Mouse (Mus musculus) forebrain, embryonic 10.5 days (tissue): ENCODE results near the gene Itih4. TPM values are rescaled to one million over a fixed set of nuclear protein-coding genes. Genes with fewer than 3 reads are reported as not detected.

ENCODE experiments used
- DNase-seq: peaks from one replicate; pipeline ENCODE4 v3.0.0-alpha.2; 2017; ENCODE audit warnings: low spot score; ENCODE audit errors: extremely low spot score
- H3K27ac ChIP-seq: fragments of 300-500 bp; sonication (generic); 2 replicates; pipeline ENCODE4 v1.5.1; 2016; ENCODE audit warnings: mild to moderate bottlenecking
- H3K27me3 ChIP-seq: fragments of 300-500 bp; sonication (generic); 2 replicates; pipeline ENCODE4 v1.6.1; 2016; ENCODE audit warnings: mild to moderate bottlenecking; ENCODE audit not compliant: poor library complexity, severe bottlenecking
- H3K36me3 ChIP-seq: fragments of 300-500 bp; sonication (generic); replicated peaks from 2 replicates; pipeline ENCODE4 v1.6.1; 2016; ENCODE audit warnings: mild to moderate bottlenecking, moderate library complexity
- H3K4me1 ChIP-seq: fragments of 300-500 bp; sonication (generic); 2 replicates; pipeline ENCODE4 v1.6.1; 2016
- H3K4me3 ChIP-seq: fragments of 300-500 bp; sonication (generic); 2 replicates; pipeline ENCODE4 v1.5.1; 2016; ENCODE audit warnings: mild to moderate bottlenecking, moderate library complexity
- H3K9me3 ChIP-seq: fragments of 300-500 bp; sonication (generic); 2 replicates; pipeline ENCODE4 v1.6.1; 2016; ENCODE audit warnings: mild to moderate bottlenecking, moderate library complexity
- WGBS: fragments of 180-500 bp; shearing (Covaris S2); methylation state at CpG from one replicate; pipeline ENCODE4 v1.1.7; 2016; 5-methylcytosine and 5-hydroxymethylcytosine counted together
- polyA plus RNA-seq: library from polyadenylated mRNA; unstranded; fragments of >200 nt; fragmentation: Nextera tagmentation; extraction: Ambion mirVana; gene quantifications from 2 replicates; pipeline ENCODE4 v1.2.1, GENCODE M21; 2016

Itih4 gene
- polyA plus RNA-seq, 1 experiment from 2014 or later: not detected

GRCm38 (mm10) chr14:30869391-30869801 is 16.9 kb upstream of the Itih4 start:
- no peak overlapping the region for H3K27ac ChIP-seq
- WGBS: 84% methylated on average over 8 of the region's 8 CpGs
- H3K36me3 ChIP-seq: peaks cover 51% of the 10 kb centered on the region

GRCm38 (mm10) chr14:30870206-30871147 is 15.8 kb upstream of the Itih4 start:
- Histone ChIP-seq H3K27ac (0 out of 2 replicates have a peak overlapping the region, but pooled peaks have one; percentile 15), H3K36me3 (peaks cover 56% of the 10 kb centered on the region)
- DNase-seq: no peak

More at GRCm38 (mm10) chr14:30869391-30869801, 16.9 kb upstream of the Itih4 start:
- Histone ChIP-seq H3K4me1 (peaks cover 9% of the 10 kb centered on the region), H3K4me3 (no peak overlapping the region), H3K9me3 (no peaks in the 10 kb centered on the region), H3K27me3 (no peaks in the 10 kb centered on the region)
- DNase-seq: no peak

GRCm38 (mm10) chr14:30874095-30874700 is 12.1 kb upstream of the Itih4 start:
- no peak overlapping the region for H3K4me3 ChIP-seq
- peaks cover 11% of the 10 kb centered on the region for H3K4me1 ChIP-seq
- H3K27ac ChIP-seq: no peak overlapping the region
- WGBS: 89% methylated on average over 18 of the region's 18 CpGs
- peaks cover 59% of the 10 kb centered on the region for H3K36me3 ChIP-seq
- no peaks in the 10 kb centered on the region for H3K9me3 ChIP-seq
- H3K27me3 ChIP-seq: no peaks in the 10 kb centered on the region
- no peak for DNase-seq

More at GRCm38 (mm10) chr14:30870206-30871147, 15.8 kb upstream of the Itih4 start:
- 87% methylated on average over 25 of the region's 25 CpGs for WGBS
- Histone ChIP-seq H3K4me1 (peaks cover 9% of the 10 kb centered on the region), H3K9me3 (no peaks in the 10 kb centered on the region), H3K4me3 (no peak overlapping the region), H3K27me3 (no peaks in the 10 kb centered on the region)

GRCm38 (mm10) chr14:30875130-30875865 is 11.0 kb upstream of the Itih4 start:
- peaks cover 13% of the 10 kb centered on the region for H3K4me1 ChIP-seq
- peaks cover 59% of the 10 kb centered on the region for H3K36me3 ChIP-seq
- no peak overlapping the region for H3K27ac ChIP-seq
- no peak for DNase-seq
- no peaks in the 10 kb centered on the region for H3K27me3 ChIP-seq
- H3K9me3 ChIP-seq: no peaks in the 10 kb centered on the region
- 91% methylated on average over 12 of the region's 12 CpGs for WGBS
- no peak overlapping the region for H3K4me3 ChIP-seq

GRCm38 (mm10) chr14:30875955-30876354 is 10.3 kb upstream of the Itih4 start:
- 88% methylated on average over 9 of the region's 9 CpGs for WGBS
- H3K36me3 ChIP-seq: peaks cover 59% of the 10 kb centered on the region

GRCm38 (mm10) chr14:30876451-30876850 is 9.8 kb upstream of the Itih4 start:
- H3K36me3 ChIP-seq: peaks cover 59% of the 10 kb centered on the region
- H3K4me1 ChIP-seq: peaks cover 14% of the 10 kb centered on the region

More at GRCm38 (mm10) chr14:30875955-30876354, 10.3 kb upstream of the Itih4 start:
- Histone ChIP-seq H3K27me3 (no peaks in the 10 kb centered on the region), H3K4me1 (peaks cover 14% of the 10 kb centered on the region), H3K9me3 (no peaks in the 10 kb centered on the region), H3K4me3 (no peak overlapping the region), H3K27ac (no peak overlapping the region)
- no peak for DNase-seq

GRCm38 (mm10) chr14:30877827-30878226 is 8.4 kb upstream of the Itih4 start:
- H3K9me3 ChIP-seq: no peaks in the 10 kb centered on the region
- H3K27me3 ChIP-seq: no peaks in the 10 kb centered on the region
- peaks cover 51% of the 10 kb centered on the region for H3K36me3 ChIP-seq
- WGBS: 94% methylated on average over 3 of the region's 3 CpGs
- H3K4me1 ChIP-seq: peaks cover 14% of the 10 kb centered on the region
- no peak overlapping the region for H3K27ac ChIP-seq
- H3K4me3 ChIP-seq: no peak overlapping the region
- DNase-seq: no peak

More at GRCm38 (mm10) chr14:30876451-30876850, 9.8 kb upstream of the Itih4 start:
- Histone ChIP-seq H3K9me3 (no peaks in the 10 kb centered on the region), H3K27me3 (no peaks in the 10 kb centered on the region), H3K4me3 (no peak overlapping the region), H3K27ac (no peak overlapping the region)
- WGBS: 93% methylated on average over 10 of the region's 10 CpGs
- DNase-seq: no peak

- Histone ChIP-seq H3K4me3 (no peak within 1 kb of the TSS), H3K9me3 (no peaks in the 10 kb centered on the region), H3K27ac (no peak within 1 kb of the TSS), H3K36me3 (peaks cover 39% of the 10 kb centered on the region), H3K27me3 (no peaks in the 10 kb centered on the region), H3K4me1 (peaks cover 14% of the 10 kb centered on the region)
- no peak for DNase-seq
- WGBS: 83% methylated on average over 11 of the region's 11 CpGs
Measured at GRCm38 (mm10) chr14:30878958-30879571, 7.2 kb upstream of the Itih4 start, which contains the start of gene Mustn1. Gene Mustn1, plus strand, starts transcription at chr14:30879200.

GRCm38 (mm10) chr14:30879794-30880193 is 6.5 kb upstream of the Itih4 start:
- H3K36me3 ChIP-seq: peaks cover 31% of the 10 kb centered on the region
- no peak overlapping the region for H3K4me3 ChIP-seq
- peaks cover 14% of the 10 kb centered on the region for H3K4me1 ChIP-seq
- H3K27me3 ChIP-seq: no peaks in the 10 kb centered on the region
- 60% methylated on average over 9 of the region's 9 CpGs for WGBS
- no peaks in the 10 kb centered on the region for H3K9me3 ChIP-seq
- H3K27ac ChIP-seq: no peak overlapping the region
- DNase-seq: no peak

- no peak for DNase-seq
- WGBS: 69% methylated on average over 8 of the region's 8 CpGs
- no peak overlapping the region for H3K27ac ChIP-seq
Measured at GRCm38 (mm10) chr14:30880251-30880650, 6.0 kb upstream of the Itih4 start.

GRCm38 (mm10) chr14:30880811-30881717 is 5.2 kb upstream of the Itih4 start:
- H3K36me3 ChIP-seq: peaks cover 21% of the 10 kb centered on the region
- peaks cover 14% of the 10 kb centered on the region for H3K4me1 ChIP-seq
- no peaks in the 10 kb centered on the region for H3K9me3 ChIP-seq
- H3K27ac ChIP-seq: no peak overlapping the region
- no peak overlapping the region for H3K4me3 ChIP-seq
- DNase-seq: no peak
- WGBS: 86% methylated on average over 17 of the region's 17 CpGs
- H3K27me3 ChIP-seq: no peaks in the 10 kb centered on the region

More at GRCm38 (mm10) chr14:30880251-30880650, 6.0 kb upstream of the Itih4 start:
- no peaks in the 10 kb centered on the region for H3K27me3 ChIP-seq
- H3K4me1 ChIP-seq: peaks cover 14% of the 10 kb centered on the region
- peaks cover 30% of the 10 kb centered on the region for H3K36me3 ChIP-seq
- H3K4me3 ChIP-seq: no peak overlapping the region
- H3K9me3 ChIP-seq: no peaks in the 10 kb centered on the region
